Mouse (Mus musculus) small intestine, adult 2 months (tissue): ENCODE measurements around the gene Cth.

Experiments
- CTCF ChIP-seq: fragments of 200-500 bp; IDR thresholded peaks from 2 replicates; pipeline ENCODE4 v1.5.1; 2012; ENCODE audit warnings: low read depth, mild to moderate bottlenecking, control low read depth, inconsistent platforms, low read length, moderate library complexity, mixed read lengths; ENCODE audit not compliant: insufficient replicate concordance, insufficient read length; ENCODE audit errors: extremely low read depth
- POLR2A ChIP-seq: fragments of 200-500 bp; IDR thresholded peaks from 2 replicates; pipeline ENCODE4 v1.6.1; 2012; ENCODE audit warnings: low read depth, mild to moderate bottlenecking, control low read depth, inconsistent platforms, low read length, moderate library complexity

GRCm38 (mm10) chr3:157928731-157929130 lies 3.9 kb upstream of the Cth start:
- TF ChIP-seq POLR2A (no peak), CTCF (no peak)
